Comparison of ENCODE assay signal across 21 mouse cellular contexts in the genomic region with DNA sequence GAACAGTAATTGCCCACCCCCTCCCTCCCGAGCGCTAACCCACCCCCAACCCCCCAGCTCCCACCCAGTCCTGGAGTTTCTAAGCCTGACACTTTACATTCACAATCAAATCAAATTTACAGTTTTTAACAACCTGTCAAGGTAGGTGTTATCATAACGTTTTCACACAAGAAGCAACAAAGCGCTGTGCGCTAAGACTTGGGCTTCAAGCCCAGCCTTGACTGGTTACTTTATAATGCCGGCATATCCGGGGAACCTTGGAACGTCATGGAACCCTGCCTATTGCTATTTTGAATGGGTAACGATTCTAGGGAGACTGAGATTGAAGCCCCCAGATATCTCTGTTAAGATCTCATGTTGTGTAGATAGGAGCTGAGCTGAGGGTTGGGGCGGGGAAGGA. TPM values are rescaled to one million over a fixed set of nuclear protein-coding genes. Genes with fewer than 3 reads are reported as not detected.
DNase-seq lines count a peak whose midpoint lies in the region; ATAC-seq and TF ChIP-seq lines count a peak whose summit lies in the region.
"Had no signal": no experiment of that assay in that cellular context is flagged by ENCODE, and none has a peak within 500 bp of the region (broad histone marks: within the 10 kb centered on the region; RNA-seq: fewer than 3 reads in every experiment).

No protein-coding gene starts in this region.

- no peak overlapping the region for H3K4me3 ChIP-seq in forebrain, embryonic 13.5 days
- H3K4me3 ChIP-seq in forebrain, embryonic 11.5 days (ENCODE audit: low read depth, low read length) = no peak overlapping the region
- H3K4me3 ChIP-seq in layer of hippocampus, adult 2 months = no peak overlapping the region
- no peak overlapping the region for H3K4me3 ChIP-seq in forebrain, postnatal 0 days (ENCODE audit: low read depth, low read length)
- no peak overlapping the region for H3K4me3 ChIP-seq in midbrain, embryonic 11.5 days (ENCODE audit: low read depth, low read length)
- H3K4me3 ChIP-seq: embryonic facial prominence, embryonic 12.5 days; hindbrain, embryonic 13.5 days had no signal

- ATAC-seq in forebrain, embryonic 13.5 days = 0 out of 2 replicates have a peak, but pooled peaks have one; percentile 12
- ATAC-seq in forebrain, embryonic 11.5 days (replicated peaks; ENCODE audit: low FRiP score) = no peak
- ATAC-seq in forebrain, postnatal 0 days = peak; percentile 17; the same call in 1 of the 2 replicates
- no peak for ATAC-seq in granulocyte monocyte progenitor cell, adult 5-6 weeks (replicated peaks; ENCODE audit: poor library complexity, severe bottlenecking)
- no peak for ATAC-seq in midbrain, embryonic 11.5 days (ENCODE audit: low FRiP score)
- ATAC-seq: hindbrain, postnatal 0 days; Patski had no signal

- no peak for TF ChIP-seq CTCF in layer of hippocampus, adult 2 months (conservative IDR thresholded peaks at IDR 0.05)
- no peak for TF ChIP-seq CTCF in brain, embryonic 14.5 days (IDR thresholded peaks at IDR 0.05; ENCODE audit: borderline replicate concordance, extremely low read depth, insufficient read depth, insufficient read length)
- TF ChIP-seq CTCF in forebrain, postnatal 0 days (IDR thresholded peaks at IDR 0.05; ENCODE audit: low read depth) = no peak

- H3K27ac ChIP-seq in forebrain, embryonic 13.5 days = peak overlapping the region; percentile 19; the same call in 1 of the 2 replicates
- no peak overlapping the region for H3K27ac ChIP-seq in forebrain, embryonic 11.5 days (ENCODE audit: low read depth, low read length)
- H3K27ac ChIP-seq in layer of hippocampus, adult 2 months = peak overlapping the region; percentile 67; the same call in 1 of the 2 replicates
- no peak overlapping the region for H3K27ac ChIP-seq in forebrain, postnatal 0 days (ENCODE audit: low read depth, low read length)
- H3K27ac ChIP-seq in midbrain, embryonic 11.5 days (ENCODE audit: low read depth, low read length) = no peak overlapping the region
- H3K27ac ChIP-seq: embryonic facial prominence, embryonic 12.5 days; hindbrain, embryonic 13.5 days; hindbrain, postnatal 0 days had no signal

- H3K4me2 ChIP-seq in forebrain, embryonic 13.5 days = no peak overlapping the region
- H3K4me2 ChIP-seq in forebrain, embryonic 11.5 days (ENCODE audit: low read depth, low read length, severe bottlenecking) = no peak overlapping the region
- H3K4me2 ChIP-seq in forebrain, postnatal 0 days (ENCODE audit: low read depth) = no peak overlapping the region
- H3K4me2 ChIP-seq in midbrain, embryonic 11.5 days = no peak overlapping the region
- H3K4me2 ChIP-seq: embryonic facial prominence, embryonic 12.5 days; hindbrain, embryonic 13.5 days had no signal

- peaks cover 36% of the 10 kb centered on the region for H3K4me1 ChIP-seq in forebrain, embryonic 13.5 days
- peaks cover 5% of the 10 kb centered on the region; the same call in 1 of the 2 replicates for H3K4me1 ChIP-seq in forebrain, embryonic 11.5 days (replicated peaks; ENCODE audit: control insufficient read depth, insufficient read depth, low read length)
- H3K4me1 ChIP-seq in forebrain, postnatal 0 days (ENCODE audit: insufficient read depth) = peaks cover 15% of the 10 kb centered on the region
- peaks cover 5% of the 10 kb centered on the region for H3K4me1 ChIP-seq in midbrain, embryonic 11.5 days (ENCODE audit: control insufficient read depth, insufficient read depth, low read length)

- no peaks in the 10 kb centered on the region for H3K36me3 ChIP-seq in forebrain, embryonic 13.5 days (ENCODE audit: poor library complexity, severe bottlenecking)
- no peaks in the 10 kb centered on the region for H3K36me3 ChIP-seq in forebrain, embryonic 11.5 days (ENCODE audit: control insufficient read depth, insufficient read depth, low read length)
- H3K36me3 ChIP-seq in forebrain, postnatal 0 days (ENCODE audit: insufficient read depth) = no peaks in the 10 kb centered on the region
- H3K36me3 ChIP-seq in midbrain, embryonic 11.5 days (ENCODE audit: control insufficient read depth, insufficient read depth, low read length) = no peaks in the 10 kb centered on the region
- H3K36me3 ChIP-seq: embryonic facial prominence, embryonic 12.5 days; hindbrain, embryonic 13.5 days had no signal

- TF ChIP-seq POLR2A in brain, embryonic 14.5 days (IDR thresholded peaks at IDR 0.05; ENCODE audit: borderline replicate concordance, extremely low read depth, insufficient read depth, insufficient read length, poor library complexity, severe bottlenecking) = no peak

- H3K9me3 ChIP-seq in forebrain, embryonic 13.5 days (replicated peaks) = no peaks in the 10 kb centered on the region
- no peaks in the 10 kb centered on the region for H3K9me3 ChIP-seq in forebrain, embryonic 11.5 days (ENCODE audit: control insufficient read depth, low read length)
- H3K9me3 ChIP-seq in forebrain, postnatal 0 days (ENCODE audit: low read length) = no peaks in the 10 kb centered on the region
- no peaks in the 10 kb centered on the region for H3K9me3 ChIP-seq in midbrain, embryonic 11.5 days (ENCODE audit: control insufficient read depth, low read length)
- H3K9me3 ChIP-seq: embryonic facial prominence, embryonic 12.5 days; hindbrain, embryonic 13.5 days had no signal

- H3K9ac ChIP-seq in forebrain, embryonic 13.5 days = no peak overlapping the region
- H3K9ac ChIP-seq in forebrain, embryonic 11.5 days (ENCODE audit: low read length) = no peak overlapping the region
- H3K9ac ChIP-seq in forebrain, postnatal 0 days = no peak overlapping the region
- H3K9ac ChIP-seq in midbrain, embryonic 11.5 days (ENCODE audit: low read length) = no peak overlapping the region
- H3K9ac ChIP-seq: embryonic facial prominence, embryonic 12.5 days; hindbrain, embryonic 13.5 days had no signal

- 0 out of 2 replicates have a peak, but pooled peaks cover 2% of the 10 kb centered on the region for H3K27me3 ChIP-seq in forebrain, embryonic 13.5 days
- H3K27me3 ChIP-seq in forebrain, embryonic 11.5 days (ENCODE audit: control insufficient read depth, insufficient read depth, low read length) = no peaks in the 10 kb centered on the region
- 0 out of 2 replicates have a peak, but pooled peaks cover 3% of the 10 kb centered on the region for H3K27me3 ChIP-seq in forebrain, postnatal 0 days (ENCODE audit: insufficient read depth, low read length)
- H3K27me3 ChIP-seq in midbrain, embryonic 11.5 days (ENCODE audit: control insufficient read depth, insufficient read depth, low read length) = no peaks in the 10 kb centered on the region
- H3K27me3 ChIP-seq: CH12.LX; embryonic facial prominence, embryonic 12.5 days; Patski had no signal

- 61% methylated on average over 10 of the region's 10 CpGs for WGBS in forebrain, embryonic 13.5 days
- 86% methylated on average over 10 of the region's 10 CpGs for WGBS in forebrain, embryonic 11.5 days
- WGBS in forebrain, postnatal 0 days = 44% methylated on average over 10 of the region's 10 CpGs
- WGBS in midbrain, embryonic 11.5 days = 89% methylated on average over 10 of the region's 10 CpGs

- no peak for DNase-seq in forebrain, embryonic 11.5 days (ENCODE audit: low spot score)
- DNase-seq in layer of hippocampus, adult 2 months (ENCODE audit: low spot score in 2 of 2) = no peak
- no peak for DNase-seq in layer of hippocampus, adult 18-20 months (ENCODE audit: low spot score in 2 of 2)
- peak; percentile 69 for DNase-seq in brain, embryonic 14.5 days (ENCODE audit: low read depth)
- DNase-seq in forebrain, postnatal 0 days = no peak
- no peak for DNase-seq in midbrain, embryonic 11.5 days (ENCODE audit: low spot score, missing footprints)
- DNase-seq: adrenal gland, adult 8-10 months; cerebellum, adult 11 months; cerebellum, adult 8-10 months; cerebellum, postnatal 14 days; embryo, embryonic 11 days; gastrocnemius, postnatal 10 days; heart, postnatal 10 days; kidney, adult 8-10 months had no signal

RNA-seq across cellular contexts. Expression of gene Fxn, which starts 37.8 kb away (rescaled TPM):
- polyA plus RNA-seq in forebrain, embryonic 13.5 days (2015; fragmentation: Nextera tagmentation; extraction: Ambion mirVana) = 55.4 and 56.7 TPM in 2 replicates
- polyA plus RNA-seq in forebrain, embryonic 11.5 days (2014; fragmentation: Nextera tagmentation; extraction: Ambion mirVana) = 53.3 and 56.8 TPM in 2 replicates
- total RNA-seq in layer of hippocampus, adult 2 months (2021) = 1 to 10 TPM; 7.4 to 8.8 TPM
- 1 to 10 TPM; 6.9 to 9.5 TPM for total RNA-seq in layer of hippocampus, adult 18-20 months (2021)
- polyA plus RNA-seq in brain, embryonic 14.5 days (2012; rRNA removed) = 20.7 and 25.3 TPM in 2 replicates
- 15.0 and 26.0 TPM in 2 replicates for total RNA-seq in forebrain, postnatal 0 days (2014; rRNA removed)
- 33.3 and 33.4 TPM in 2 replicates for polyA plus RNA-seq in forebrain, postnatal 0 days (2015; fragmentation: Nextera tagmentation; extraction: Ambion mirVana)
- 44.6 and 48.1 TPM in 2 replicates for total RNA-seq in granulocyte monocyte progenitor cell, adult 5-6 weeks (2014; fragmentation: Nextera tagmentation)
- total RNA-seq in granulocyte monocyte progenitor cell, adult 5-6 weeks (2017) = 11.1 and 14.0 TPM in 2 replicates
- 46.8 and 47.6 TPM in 2 replicates for polyA plus RNA-seq in midbrain, embryonic 11.5 days (2014; fragmentation: Nextera tagmentation; extraction: Ambion mirVana)

Comparison
In these comparisons a context has a peak if more than half of its experiments do, and no peak if none do; other contexts are left out.
1. ATAC-seq: peak in forebrain, embryonic 13.5 days (single experiment) and forebrain, postnatal 0 days (single experiment); none in forebrain, embryonic 11.5 days (single experiment), granulocyte monocyte progenitor cell, adult 5-6 weeks (single experiment) and midbrain, embryonic 11.5 days (single experiment).
2. H3K27ac ChIP-seq: peak in forebrain, embryonic 13.5 days (single experiment) and layer of hippocampus, adult 2 months (single experiment); none in forebrain, embryonic 11.5 days (single experiment), forebrain, postnatal 0 days (single experiment) and midbrain, embryonic 11.5 days (single experiment).